Mouse (Mus musculus) regulatory T cell (primary cell): ENCODE results near the gene Fam53b.

Source experiments
- in situ Hi-C: fragments of 300-600 bp; cut with MboI, MseI; formaldehyde crosslinking; loops from one replicate; pipeline ENCODE4 v1.15.1; 2025; ENCODE audit warnings: high pct_unique_total_duplicates

Fam53b gene

GRCm38 (mm10) chr7:132790447-132791219, 23.1 kb downstream of the Fam53b start:
- in situ Hi-C loops, result no loop called here

- in situ Hi-C loops, result no loop called here
Measured at GRCm38 (mm10) chr7:132788826-132789225, 24.9 kb downstream of the Fam53b start.

- in situ Hi-C loops, result no loop called here
Measured at GRCm38 (mm10) chr7:132787496-132788190, 26.0 kb downstream of the Fam53b start.

GRCm38 (mm10) chr7:132787022-132787421, 26.7 kb downstream of the Fam53b start:
- in situ Hi-C loops, result no loop called here

- in situ Hi-C loops, result no loop called here
Measured at GRCm38 (mm10) chr7:132786522-132786921, 27.2 kb downstream of the Fam53b start.

- in situ Hi-C loops, result no loop called here
Measured at GRCm38 (mm10) chr7:132786011-132786410, 27.7 kb downstream of the Fam53b start.

GRCm38 (mm10) chr7:132784101-132784500, 29.6 kb downstream of the Fam53b start:
- in situ Hi-C loops, result no loop called here

- in situ Hi-C loops, result no loop called here
Measured at GRCm38 (mm10) chr7:132781850-132782249, 31.8 kb downstream of the Fam53b start.

GRCm38 (mm10) chr7:132781130-132781814, 32.4 kb downstream of the Fam53b start:
- in situ Hi-C loops, result no loop called here

- in situ Hi-C loops, result no loop called here
Measured at GRCm38 (mm10) chr7:132780611-132781010, 33.1 kb downstream of the Fam53b start.

GRCm38 (mm10) chr7:132778630-132779029, 35.1 kb downstream of the Fam53b start:
- in situ Hi-C loops, result no loop called here

GRCm38 (mm10) chr7:132777728-132778453, 35.8 kb downstream of the Fam53b start:
- in situ Hi-C loops, result no loop called here

GRCm38 (mm10) chr7:132777117-132777516, 36.6 kb downstream of the Fam53b start:
- in situ Hi-C loops, result no loop called here

- in situ Hi-C loops, result no loop called here
Measured at GRCm38 (mm10) chr7:132776338-132777111, 37.2 kb downstream of the Fam53b start.

GRCm38 (mm10) chr7:132775922-132776321, 37.8 kb downstream of the Fam53b start:
- in situ Hi-C loops, result no loop called here

- in situ Hi-C loops, result no loop called here
Measured at GRCm38 (mm10) chr7:132775333-132775732, 38.4 kb downstream of the Fam53b start.

- in situ Hi-C loops, result loop anchor here (25.0 kb wide), 1 partner anchor 1211 kb away; the partner anchor contains the start of gene Bub3
Measured at GRCm38 (mm10) chr7:132773011-132773705, 40.5 kb downstream of the Fam53b start.

- in situ Hi-C loops, result loop anchor here (25.0 kb wide), 1 partner anchor 1210 kb away; the partner anchor contains the start of gene Bub3
Measured at GRCm38 (mm10) chr7:132772440-132772839, 41.2 kb downstream of the Fam53b start.

- in situ Hi-C loops, result loop anchor here (5.0 to 25.0 kb wide), 2 partner anchors 34 to 1206 kb away; partner anchors contain the start of gene Bub3
Measured at GRCm38 (mm10) chr7:132768498-132769344, 45.0 kb downstream of the Fam53b start.
